Mouse (Mus musculus) c-Kit-positive CD71-negative TER-119-negative erythroid progenitor cells, embryonic 14.5 days (primary cell): ENCODE results near the gene Col6a6.

Experiments
- DNase-seq: peaks from one replicate; pipeline ENCODE4 v3.0.0-alpha.2; 2013; ENCODE audit warnings: low read depth

Gene Col6a6

DNA sequence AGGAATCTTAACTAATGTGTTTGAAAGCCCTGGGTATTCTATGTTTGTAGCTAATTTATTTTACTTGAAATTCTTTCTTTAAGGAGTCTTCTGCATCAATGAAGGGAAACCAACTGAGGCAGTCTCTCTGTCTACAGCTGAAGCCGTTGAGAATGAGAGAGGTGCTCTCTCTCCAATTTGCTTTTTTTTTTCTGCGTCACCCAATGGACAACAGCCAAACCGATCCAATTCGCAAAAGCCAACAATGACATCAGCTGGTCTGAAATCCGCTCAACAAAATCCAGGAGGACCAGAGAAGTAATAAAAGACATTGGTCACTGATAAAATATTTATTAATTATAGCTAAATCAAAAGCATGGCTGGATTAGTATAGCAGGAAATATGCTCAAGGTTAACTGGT is 26.5 kb downstream of the Col6a6 start:
- no peak for DNase-seq

- DNase-seq, result no peak
Measured at GRCm38 (mm10) chr9:105800286-105800685, 27.7 kb downstream of the Col6a6 start.

DNA sequence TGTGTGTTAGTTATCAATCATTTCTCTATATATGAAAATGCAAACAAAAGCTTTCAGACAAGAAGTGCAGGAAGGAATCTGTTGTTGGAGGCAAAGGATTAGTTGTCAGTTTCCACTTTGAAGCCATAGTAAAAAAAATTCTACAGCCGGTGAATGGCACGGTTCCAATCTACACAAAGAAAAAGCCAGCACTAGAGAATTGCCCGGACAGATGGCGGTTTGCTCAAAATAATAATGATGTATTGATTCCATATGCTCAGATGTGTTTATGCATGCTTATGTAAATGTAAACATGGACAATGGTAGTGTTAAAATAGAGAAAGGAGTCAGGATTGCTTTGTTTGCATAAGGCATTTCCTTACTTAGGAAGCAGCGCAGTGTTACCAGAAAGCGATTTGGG is 31.8 kb downstream of the Col6a6 start:
- no peak for DNase-seq

- DNase-seq, result no peak
Measured at GRCm38 (mm10) chr9:105794965-105795364, 33.0 kb downstream of the Col6a6 start.

GRCm38 (mm10) chr9:105791810-105792209 is 36.1 kb downstream of the Col6a6 start:
- no peak for DNase-seq

DNA sequence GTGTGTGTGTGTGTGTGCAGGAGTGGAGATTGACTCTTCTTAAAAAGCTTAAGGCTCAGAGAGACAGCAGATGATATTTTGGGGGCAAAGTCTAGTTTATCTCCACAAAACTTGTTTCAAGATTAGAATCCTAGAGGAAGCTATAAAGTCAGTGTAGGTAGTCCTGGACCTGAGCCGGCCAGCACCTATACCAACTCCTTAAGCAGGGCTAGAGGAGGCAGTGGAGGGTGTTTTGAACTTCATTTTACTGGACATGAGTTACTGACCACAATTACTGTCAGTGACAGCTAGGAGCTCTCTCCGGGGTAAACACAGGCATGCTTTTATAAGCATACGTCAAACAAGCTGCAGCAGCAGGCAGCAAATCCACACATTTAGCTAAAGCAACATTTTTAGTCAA is 39.8 kb downstream of the Col6a6 start:
- DNase-seq, result no peak

- DNase-seq, result no peak
Measured at GRCm38 (mm10) chr9:105787800-105788199, 40.2 kb downstream of the Col6a6 start.

DNA sequence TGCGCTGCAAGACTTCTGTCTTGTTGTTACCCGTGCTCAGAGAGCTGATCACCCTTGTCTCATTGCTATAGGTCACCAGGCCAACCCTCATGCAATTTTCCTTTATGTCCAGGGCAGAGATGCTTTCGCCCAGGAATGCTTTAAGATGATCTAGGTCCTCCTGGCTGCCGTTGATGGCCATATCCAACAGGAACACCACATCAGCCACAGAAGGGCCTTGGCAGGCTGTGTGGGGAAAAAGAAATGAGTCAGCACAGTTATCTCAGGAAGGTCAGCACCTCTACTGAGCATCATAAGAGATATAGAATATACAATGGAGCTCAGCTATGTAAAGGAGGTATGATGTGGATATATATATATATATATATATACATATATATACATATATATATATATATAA is 43.9 kb downstream of the Col6a6 start:
- no peak for DNase-seq

GRCm38 (mm10) chr9:105780696-105781095 is 47.3 kb downstream of the Col6a6 start:
- no peak for DNase-seq

GRCm38 (mm10) chr9:105778741-105779140 is 49.2 kb downstream of the Col6a6 start:
- no peak for DNase-seq

- no peak for DNase-seq
Measured at GRCm38 (mm10) chr9:105774878-105775277, 53.1 kb downstream of the Col6a6 start.

- no peak for DNase-seq
Measured at GRCm38 (mm10) chr9:105774321-105774720, 53.6 kb downstream of the Col6a6 start.

GRCm38 (mm10) chr9:105771380-105771779 is 56.6 kb downstream of the Col6a6 start:
- DNase-seq, result no peak

- DNase-seq, result no peak
Measured at GRCm38 (mm10) chr9:105770690-105771089, 57.3 kb downstream of the Col6a6 start.

GRCm38 (mm10) chr9:105765891-105766290 is 62.1 kb downstream of the Col6a6 start:
- DNase-seq, result no peak

DNA sequence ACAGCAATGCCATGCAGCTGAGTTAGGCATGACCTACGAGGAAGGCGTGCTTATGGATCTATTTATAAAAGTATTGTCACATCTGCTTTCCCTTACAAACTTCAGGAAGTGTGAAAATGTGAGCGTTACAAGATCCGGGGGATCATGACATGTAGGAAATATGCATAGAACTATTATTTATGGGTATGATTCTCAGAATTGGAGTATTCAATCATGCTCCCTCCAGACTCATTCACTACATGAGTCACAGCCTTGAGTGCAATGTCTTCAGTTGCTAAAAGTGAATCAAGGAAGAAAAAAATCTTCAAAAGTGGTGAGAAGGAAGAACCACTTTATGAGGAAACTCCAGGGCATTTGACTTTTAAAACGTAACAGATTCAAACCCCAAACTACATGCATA is 63.3 kb downstream of the Col6a6 start:
- no peak for DNase-seq

- no peak for DNase-seq
Measured at GRCm38 (mm10) chr9:105764127-105764526, 63.8 kb downstream of the Col6a6 start.

DNA sequence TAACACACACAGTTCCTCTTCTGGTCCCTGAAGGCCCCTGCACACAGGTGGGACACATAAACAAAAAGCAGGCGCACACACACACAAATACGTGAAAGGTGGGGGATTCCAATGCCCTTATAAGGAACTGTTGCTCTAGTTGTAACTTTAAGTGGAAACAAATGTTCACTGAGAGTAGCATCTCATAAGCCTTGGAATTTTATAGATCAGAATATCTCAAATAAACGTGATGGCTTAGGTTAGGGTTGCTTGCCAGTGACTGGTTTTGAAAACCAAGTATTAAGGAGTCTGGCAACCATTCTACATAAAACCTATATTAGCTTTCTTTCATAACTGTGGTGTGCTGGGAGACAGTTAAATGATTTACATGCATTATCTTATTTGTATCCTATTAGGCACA is 64.3 kb downstream of the Col6a6 start:
- no peak for DNase-seq

GRCm38 (mm10) chr9:105762274-105762673 is 65.7 kb downstream of the Col6a6 start:
- DNase-seq, result no peak

DNA sequence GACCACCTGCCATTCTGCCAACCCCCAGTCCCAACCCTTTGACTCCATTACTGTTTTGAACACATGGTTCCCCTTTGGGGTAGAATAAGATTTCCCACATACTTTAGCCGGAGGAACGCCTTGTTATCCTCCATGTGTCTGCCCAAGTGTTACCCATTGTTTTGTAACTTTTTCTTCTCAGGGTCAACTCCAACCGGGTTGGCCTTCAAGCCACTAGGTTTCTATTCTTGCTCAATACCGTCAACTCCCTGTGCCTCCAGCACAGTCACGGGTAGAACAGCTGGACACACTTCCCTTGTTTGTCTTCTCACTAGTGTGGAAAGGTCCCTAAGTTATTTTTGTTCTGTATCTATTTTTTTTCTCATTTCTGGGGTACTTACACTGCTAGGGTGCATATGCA is 69.1 kb downstream of the Col6a6 start:
- no peak for DNase-seq

GRCm38 (mm10) chr9:105758173-105758765 is 69.7 kb downstream of the Col6a6 start:
- DNase-seq, result no peak

GRCm38 (mm10) chr9:105754256-105754655 is 73.7 kb downstream of the Col6a6 start:
- no peak for DNase-seq

GRCm38 (mm10) chr9:105745861-105746260 is 82.1 kb downstream of the Col6a6 start:
- DNase-seq, result no peak

DNA sequence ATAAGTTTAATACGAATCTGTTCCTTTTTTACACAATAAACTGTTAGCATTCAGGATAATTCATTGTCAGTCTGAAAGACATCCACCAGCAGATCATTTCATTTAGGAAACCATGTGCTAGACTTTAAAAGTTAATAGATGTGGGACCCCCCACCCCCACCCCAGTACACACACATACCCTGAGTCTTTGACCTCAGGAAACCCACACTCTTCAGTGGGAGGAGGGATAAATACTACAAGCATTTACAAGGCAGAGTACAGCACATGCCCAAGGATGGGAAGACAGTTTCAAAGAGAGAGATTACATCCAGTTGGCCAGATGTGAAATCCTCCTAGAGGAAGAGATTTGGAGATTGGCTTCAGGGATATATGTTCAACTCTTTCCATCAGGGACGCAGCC is 87.5 kb downstream of the Col6a6 start:
- no peak for DNase-seq

DNA sequence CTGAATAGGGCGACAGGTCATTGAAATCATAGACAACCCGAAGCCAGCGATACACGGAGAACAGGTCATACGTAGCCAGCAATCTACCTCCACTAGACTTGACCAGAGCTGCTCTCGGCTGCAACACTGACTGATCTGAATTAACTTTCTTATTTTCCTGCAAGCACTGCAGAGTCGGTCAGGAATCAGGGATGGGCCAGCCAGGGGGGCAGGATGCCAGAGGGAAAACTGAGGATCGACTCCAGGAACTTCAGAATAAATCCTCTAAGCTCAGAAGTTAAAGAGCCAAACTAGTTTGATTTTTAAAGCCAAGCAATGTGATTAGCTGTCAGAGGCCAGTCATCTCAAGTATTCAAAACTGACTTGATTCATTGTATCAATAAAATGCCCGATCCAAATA is 88.5 kb downstream of the Col6a6 start:
- no peak for DNase-seq
